Mouse (Mus musculus) liver (tissue): ENCODE measurements around the gene Specc1.
A peak's percentile ranks its signal among the peaks of the same experiment; 100 is the strongest.

Source experiments
- DNase-seq: peaks from one replicate; pipeline ENCODE4 v3.0.0-alpha.2; 2020; ENCODE audit warnings: mixed read lengths

Specc1 gene

DNA sequence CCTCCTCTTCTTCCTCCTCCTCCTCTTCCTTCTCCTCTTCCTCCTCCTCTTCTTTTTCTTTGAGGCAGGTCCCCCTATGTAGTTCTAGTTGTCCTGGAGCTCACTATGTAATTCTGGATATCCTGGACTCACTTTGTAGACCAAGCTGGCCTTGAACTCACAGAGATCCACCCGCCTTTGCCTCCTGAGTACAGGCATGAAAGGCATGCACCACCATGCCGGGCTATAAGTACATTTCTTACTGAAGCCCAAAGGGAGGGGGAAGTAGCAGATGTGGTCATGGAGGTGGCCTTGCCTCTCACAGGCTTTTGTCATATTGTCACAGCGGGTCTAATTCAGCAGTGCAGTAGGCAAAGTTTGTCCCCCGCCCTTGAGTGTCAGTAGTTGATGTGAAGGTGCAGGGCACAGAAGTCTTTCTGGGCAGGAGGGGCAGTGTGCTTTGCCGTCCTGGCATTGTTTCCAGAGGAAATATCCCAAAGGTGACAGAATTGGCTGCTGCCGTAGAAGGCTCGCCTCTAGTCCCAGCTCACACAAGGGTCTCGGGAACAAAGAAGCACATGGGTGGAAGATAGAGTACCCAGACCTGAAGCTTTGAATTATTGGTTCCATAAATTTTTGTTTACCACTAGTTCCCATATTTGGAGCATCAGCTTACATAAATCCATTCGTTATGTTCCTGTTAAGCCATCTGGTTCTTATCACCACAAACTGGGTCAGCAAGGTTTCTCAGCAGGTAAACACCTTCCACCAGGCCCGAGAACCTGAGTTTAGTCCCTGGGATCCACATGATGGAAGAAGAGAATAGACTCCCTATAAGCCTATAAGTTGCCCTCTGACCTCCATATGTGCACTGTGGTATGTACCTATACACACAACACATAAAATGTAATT lies 62.0 kb downstream of the Specc1 start:
- DNase-seq, result no peak

DNA sequence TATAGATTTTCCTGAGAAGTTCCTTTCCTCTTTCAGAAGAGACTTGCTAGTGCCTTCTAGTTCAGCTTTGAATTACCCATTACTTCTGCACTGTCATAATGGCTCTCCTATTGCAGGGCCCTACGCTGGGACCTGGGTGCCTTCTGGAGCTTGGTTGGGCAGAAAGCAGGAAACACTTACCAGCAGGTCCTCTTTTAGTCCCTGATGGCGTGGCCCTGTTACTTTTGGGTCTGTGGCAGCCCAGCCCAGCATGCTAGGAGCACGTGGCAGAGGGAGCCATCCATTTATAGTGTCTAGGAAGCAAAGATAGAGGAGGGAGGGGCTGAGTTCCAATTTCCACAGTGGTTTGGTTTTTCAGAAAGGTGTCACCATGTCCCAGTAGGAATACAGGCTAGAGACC lies 63.3 kb downstream of the Specc1 start:
- no peak for DNase-seq

GRCm38 (mm10) chr11:62020898-62021297 lies 64.3 kb downstream of the Specc1 start:
- DNase-seq, result no peak

GRCm38 (mm10) chr11:62022105-62022504 lies 65.5 kb downstream of the Specc1 start:
- DNase-seq, result no peak

DNA sequence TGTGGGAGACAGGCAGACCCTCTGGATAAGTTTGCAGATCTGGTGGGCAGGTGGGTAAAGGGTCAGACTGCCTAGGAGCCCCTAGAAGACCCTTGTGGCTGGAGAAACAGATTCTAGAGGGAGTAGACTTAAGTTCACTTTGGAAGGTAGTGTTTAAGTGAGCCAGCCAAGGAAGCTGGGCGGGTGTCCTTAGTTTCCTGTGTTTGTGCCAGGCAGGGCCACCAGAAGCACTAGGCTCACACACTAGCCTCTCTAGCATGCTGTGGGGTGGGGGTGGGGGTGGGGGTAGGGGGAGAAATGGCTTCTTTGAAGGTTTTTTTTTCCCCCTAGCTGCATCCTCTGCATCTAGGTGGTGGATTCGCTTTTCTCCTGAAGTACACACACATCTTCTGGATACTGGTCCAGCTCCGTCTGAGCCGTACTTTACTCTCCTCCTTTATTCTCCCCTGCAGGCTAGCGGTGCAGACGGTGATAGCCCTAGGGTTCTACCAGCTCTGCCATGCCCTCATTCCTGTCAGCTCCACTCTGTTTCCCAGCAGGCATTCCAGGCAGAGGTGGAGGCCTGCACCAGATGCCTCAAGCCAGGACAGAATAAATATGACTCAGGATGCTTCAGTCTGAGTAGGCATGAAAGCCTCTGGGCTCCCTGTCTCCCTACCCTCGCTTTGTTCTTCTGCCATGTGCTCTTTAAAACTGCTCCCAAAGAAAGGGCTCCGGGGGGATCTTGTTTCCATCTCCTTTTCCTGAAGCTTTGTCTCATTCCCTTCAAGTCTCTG lies 66.3 kb downstream of the Specc1 start:
- no peak for DNase-seq

DNA sequence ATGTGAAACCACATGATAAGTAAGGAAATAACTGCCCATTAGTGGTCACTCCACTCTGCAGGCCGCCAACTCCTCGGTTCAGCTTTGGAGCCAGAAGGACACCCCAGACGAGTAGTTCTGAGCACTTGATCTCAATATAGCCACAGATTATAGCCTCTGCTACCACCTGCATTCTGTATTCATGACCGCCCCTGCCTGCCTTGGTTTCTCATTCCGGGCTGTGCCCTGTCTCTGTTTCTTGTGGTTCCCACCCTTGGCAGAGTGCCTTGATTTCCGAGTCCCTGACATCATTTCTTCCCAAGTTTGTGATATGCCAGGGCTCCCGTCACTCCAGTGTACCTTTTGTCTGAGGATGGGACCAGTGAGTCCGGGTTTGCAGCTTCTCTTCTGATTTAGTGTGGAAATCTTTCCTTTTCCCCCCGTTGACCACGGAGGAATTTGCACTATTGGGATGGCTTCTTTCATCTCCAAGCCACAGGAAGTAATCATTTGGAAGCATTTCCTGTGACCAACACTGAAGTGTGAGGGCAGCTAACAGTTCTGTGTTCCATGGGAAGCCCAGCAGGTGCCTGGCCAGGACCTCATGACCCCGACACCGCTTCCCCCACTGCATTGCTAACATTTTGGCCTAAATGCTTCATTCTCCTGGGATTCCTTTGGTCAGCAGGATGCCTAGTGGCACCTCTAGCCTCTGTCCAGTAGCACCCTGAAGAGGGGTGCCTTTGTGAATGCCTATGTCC lies 67.1 kb downstream of the Specc1 start:
- no peak for DNase-seq

- DNase-seq, result no peak
These were observed 67.7 kb downstream of the Specc1 start for GRCm38 (mm10) chr11:62024234-62024601.

- DNase-seq, result no peak
These were observed 68.4 kb downstream of the Specc1 start for GRCm38 (mm10) chr11:62024952-62025351.

DNA sequence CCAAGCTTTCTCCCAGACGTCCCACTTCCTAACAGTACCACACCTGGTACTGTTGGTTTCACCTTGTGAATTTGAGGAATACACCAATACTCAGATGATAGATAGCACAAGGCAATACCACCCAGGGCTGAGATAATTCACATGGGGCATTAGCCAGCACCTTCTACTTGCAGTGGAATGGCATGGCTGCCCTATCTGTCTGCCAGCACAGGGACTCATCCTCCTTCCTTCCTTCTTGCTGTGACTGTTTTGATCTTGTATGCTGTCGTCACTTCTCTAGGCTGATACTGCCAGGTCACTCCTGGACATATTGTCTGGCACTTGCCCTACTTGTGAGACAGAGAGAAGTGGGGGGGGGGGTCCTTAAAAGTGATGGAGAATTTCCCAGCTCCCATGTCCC lies 69.2 kb downstream of the Specc1 start:
- DNase-seq, result no peak

GRCm38 (mm10) chr11:62026345-62026815 lies 69.8 kb downstream of the Specc1 start:
- no peak for DNase-seq

DNA sequence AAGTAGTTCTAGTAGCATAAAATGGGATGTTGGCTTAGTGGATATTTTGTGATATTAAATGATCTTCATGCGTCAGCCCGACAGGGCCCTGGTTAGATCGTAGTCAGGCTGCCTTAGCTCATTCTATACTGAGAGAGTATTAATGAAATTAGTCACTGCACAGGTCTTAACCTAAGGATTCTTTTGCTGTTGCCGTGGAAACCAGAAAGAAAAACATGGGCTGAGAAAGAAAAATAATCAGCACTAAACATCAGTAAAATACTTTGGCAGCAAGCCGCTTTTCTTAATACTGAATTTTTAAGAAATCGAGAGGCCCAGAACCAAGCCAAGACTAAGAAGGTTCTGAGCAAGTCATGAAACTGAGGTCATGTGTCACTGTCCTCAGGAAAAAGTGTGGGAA lies 70.7 kb downstream of the Specc1 start:
- no peak for DNase-seq

DNA sequence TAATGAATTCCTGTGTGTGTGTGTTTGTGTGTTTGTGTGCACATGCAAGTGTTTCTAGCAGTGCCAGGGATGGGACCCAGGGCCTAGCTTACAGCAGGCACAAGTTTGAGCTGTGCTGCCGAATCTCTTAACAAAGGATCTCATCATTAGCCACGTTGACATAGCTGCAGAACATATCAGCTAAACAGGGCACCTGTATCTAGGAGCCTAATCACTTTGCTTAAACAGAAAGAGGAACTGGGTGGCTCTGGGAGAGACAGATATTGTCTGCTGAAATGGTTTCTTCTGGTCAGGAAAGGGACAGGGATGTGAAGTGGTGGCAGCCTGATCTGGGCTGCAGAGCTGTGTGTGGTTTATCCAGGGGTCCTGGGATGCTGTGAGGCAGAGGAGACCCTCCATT lies 71.1 kb downstream of the Specc1 start:
- DNase-seq, result no peak

DNA sequence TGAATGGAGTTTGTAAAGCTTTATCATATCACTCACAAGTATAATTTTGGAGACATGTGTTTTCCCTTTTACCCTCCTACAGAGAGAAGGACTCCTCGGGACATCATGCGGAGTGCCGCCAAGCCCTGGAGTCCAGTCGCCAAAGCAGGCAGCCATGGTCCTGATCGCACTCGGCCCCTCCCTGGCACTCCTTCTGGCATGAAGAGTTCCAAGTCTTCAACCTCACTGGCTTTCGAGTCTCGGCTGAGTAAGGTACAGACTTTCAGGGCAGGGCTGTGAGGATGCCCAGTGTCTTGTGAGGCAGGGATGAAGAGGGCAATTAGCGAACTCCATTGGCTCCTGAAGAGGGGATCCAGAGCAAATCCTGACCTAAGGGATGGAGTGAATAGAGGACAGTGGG lies 72.6 kb downstream of the Specc1 start:
- no peak for DNase-seq

DNA sequence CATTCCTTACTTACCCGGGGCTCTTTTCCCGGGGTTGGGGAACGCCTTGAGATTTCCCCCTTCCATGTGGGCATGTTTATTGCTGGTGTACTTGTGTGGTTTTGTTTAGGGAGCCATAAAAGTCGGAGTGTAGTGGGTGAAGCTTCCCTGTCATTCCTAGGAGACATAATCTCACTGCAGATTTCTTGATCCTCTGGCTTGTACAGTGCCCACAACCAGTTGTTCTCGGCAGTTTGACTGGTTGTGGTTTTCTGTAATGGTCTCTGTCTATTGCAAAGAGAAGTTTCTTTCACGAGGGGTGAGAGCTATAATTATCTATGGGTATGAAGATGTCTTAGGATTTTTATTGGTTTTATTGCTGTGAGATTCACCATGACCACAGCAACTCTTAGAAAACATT lies 78.0 kb downstream of the Specc1 start:
- DNase-seq, result no peak

DNA sequence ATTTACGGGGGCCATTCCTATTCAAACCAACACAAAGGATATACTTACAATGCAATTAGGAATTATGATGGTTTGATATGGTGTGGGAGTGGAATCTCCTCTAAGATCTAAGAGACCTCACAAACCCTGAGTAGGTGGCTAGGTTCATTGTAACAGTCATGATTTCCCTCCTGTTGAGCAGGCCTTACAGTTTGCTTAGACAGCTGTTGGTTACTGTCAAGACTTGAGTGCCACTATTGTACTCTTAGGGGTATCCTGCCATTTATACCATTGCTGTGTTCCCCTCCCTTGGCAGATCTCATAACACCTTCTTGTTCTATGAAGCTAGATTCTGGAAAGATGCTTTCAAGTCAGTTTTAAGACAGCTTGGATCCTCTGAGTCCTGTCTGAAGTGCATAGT lies 78.7 kb downstream of the Specc1 start:
- no peak for DNase-seq

DNA sequence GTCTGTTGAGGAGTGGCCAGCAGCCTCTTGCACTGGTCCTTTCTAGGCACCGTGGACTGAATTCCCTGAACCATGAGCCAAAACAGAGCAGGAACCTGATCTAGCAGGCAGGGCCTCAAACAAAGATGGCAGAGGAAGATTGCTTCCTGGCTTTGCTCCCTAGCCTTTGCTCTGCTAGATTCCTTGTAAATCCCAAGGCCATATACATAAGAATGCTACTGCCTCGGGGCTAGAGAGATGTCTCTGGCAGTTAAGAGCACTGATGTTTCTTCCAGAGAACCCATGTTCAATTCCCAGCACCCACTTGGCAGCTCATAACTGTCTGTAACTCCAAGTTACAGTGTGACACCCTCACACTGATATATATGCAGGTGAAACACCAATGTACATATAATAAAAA lies 83.6 kb downstream of the Specc1 start:
- DNase-seq, result no peak

GRCm38 (mm10) chr11:62044627-62045026 lies 88.1 kb downstream of the Specc1 start:
- no peak for DNase-seq

DNA sequence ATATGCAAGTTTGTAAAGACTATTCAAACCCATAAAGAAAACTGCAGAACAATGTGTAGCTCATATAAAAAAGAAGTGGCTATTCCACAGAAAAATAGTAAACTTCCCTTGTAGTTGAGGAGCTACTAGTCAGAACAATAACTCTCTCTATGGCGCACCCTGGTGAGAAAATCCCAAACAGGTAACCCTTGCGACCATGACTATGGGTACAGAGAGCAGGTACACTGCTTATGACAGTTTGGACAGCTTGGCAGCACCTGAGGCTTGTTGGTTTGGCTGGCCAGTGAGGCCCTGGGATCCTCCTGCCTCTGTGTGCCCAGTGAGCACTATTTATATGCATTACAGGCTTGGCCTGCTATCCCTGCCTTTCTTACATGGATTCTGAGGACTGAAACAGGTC lies 89.4 kb downstream of the Specc1 start:
- DNase-seq, result no peak

GRCm38 (mm10) chr11:62047817-62048640 lies 91.5 kb downstream of the Specc1 start:
- DNase-seq, result peak; percentile 77

DNA sequence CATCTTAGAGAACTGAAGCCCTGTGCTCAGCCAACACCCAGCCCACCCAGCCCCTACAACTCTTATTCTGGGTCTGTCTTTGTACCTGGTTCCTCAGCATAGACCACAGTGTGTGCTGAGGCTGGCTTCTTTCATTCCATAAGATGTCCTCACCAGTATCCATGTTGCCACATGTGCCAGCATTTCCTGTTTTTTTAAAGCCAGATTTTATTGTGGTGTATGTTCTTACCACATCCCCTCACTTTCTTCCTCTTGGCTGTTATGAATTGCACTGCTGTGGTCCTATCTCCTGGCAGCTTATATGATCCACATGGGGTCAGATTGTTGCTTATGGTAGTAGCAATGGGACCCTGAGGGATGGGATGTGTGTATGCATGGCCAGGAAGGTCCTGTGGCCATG lies 92.6 kb downstream of the Specc1 start:
- DNase-seq, result no peak

DNA sequence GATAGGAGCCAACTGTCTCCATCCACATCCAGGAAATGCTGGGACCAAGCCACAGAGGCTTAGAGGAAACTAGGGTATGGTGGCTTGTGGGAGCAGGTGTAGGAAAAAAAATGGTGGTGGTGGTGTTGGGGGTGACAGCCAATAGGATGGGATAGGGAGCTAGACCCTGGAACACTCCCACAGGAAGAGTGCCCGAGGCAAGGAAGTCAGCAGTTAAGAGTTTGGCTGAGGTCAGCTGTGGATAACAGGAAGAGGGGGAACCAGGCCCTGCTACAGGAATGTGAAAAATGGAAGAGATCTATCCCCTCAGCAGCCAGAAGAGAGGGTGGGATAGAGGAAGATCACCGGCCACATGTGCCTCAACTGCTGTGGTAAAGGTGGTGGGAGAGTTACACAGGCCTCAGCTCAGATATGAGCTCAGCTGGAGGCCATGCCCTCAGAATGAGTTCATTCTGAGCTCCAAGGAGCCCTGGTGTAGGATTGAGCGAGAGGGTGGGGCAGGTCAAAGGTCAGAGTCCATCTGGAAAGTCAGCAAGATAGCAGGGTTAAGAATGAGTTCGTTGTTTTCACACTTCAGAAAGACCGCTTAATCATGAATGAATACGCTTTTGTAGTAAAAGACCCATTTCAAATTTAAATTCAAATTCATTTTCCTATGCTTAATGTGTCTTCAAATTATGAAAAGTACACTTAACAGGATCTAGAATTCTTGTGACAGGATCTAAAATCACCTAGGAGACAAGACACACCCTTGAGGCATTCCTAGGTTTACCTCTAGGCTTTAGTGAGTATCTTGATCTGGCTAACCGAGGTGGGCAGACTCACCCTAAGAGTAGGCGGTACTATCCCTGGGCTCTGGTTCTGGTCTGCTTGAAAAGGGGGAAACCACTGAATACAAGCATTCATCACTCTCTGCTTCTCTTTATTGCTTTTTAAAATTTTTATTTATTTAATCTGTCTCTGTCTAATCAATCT lies 94.1 kb downstream of the Specc1 start:
- DNase-seq, result no peak
